Mouse (Mus musculus): Measurements from ENCODE around the gene Prr15. TPM values are rescaled to one million over a fixed set of nuclear protein-coding genes. Genes with fewer than 3 reads are reported as not detected.

Gene Prr15
- polyA plus RNA-seq, 1 experiment, result 166 TPM

DNA sequence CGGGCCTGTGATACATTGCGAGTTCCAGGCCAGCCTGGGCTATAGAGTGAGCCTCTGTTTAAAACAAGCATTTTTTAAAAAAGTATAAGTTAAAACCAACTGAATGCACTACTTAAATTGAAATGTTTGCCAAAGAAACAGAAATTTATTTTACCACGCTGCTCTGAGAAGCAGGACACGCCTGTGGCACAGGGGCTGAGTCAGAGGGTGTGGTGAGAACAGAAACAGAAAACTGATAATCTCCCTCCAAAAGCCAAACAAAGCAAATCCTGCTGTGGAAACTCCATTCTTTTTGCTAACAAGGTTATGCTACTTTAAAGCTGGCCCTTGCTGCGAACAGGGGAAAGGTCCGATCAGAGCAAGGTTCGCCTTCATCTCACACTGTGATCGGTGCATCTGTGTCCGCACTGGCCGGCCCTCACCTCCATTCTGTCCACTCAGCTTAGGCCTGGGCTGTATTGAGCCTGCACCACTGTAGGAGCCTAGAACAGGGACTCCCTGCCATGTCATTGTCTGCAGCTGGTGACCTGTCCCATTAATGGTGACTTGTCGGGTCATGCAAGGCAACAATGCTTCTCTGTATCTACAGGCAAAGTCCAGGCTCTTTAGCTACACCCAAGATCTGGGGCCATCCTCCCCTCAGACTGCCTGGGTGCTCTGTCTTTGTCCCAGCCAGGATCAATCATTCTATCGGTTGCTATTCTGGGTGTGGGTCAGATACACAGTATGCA is 38.9 kb downstream of the Prr15 start:
- Histone ChIP-seq H3K27me3 (ENCODE audit: control insufficient read depth, insufficient read depth, low read length) (no peaks in the 10 kb centered on the region), H3K27ac (ENCODE audit: insufficient read depth, low read depth, low read length) (peak overlapping the region; percentile 93), H3K36me3 (ENCODE audit: control insufficient read depth, insufficient read depth, low read length) (no peaks in the 10 kb centered on the region), H3K4me1 (ENCODE audit: control insufficient read depth, insufficient read depth, insufficient read length, low read length) (peaks cover 30% of the 10 kb centered on the region), H3K4me3 (ENCODE audit: low read depth, low read length) (no peak overlapping the region)
- 47% methylated on average over 12 of the region's 12 CpGs for WGBS
- TF ChIP-seq POLR2A (IDR thresholded peaks at IDR 0.05; ENCODE audit: low read depth, low read length), result no peak; the same call in 1 of the 2 replicates
- no peak for TF ChIP-seq CTCF (IDR thresholded peaks at IDR 0.05; ENCODE audit: extremely low read depth, insufficient read length, insufficient replicate concordance, low read depth, low read length)

DNA sequence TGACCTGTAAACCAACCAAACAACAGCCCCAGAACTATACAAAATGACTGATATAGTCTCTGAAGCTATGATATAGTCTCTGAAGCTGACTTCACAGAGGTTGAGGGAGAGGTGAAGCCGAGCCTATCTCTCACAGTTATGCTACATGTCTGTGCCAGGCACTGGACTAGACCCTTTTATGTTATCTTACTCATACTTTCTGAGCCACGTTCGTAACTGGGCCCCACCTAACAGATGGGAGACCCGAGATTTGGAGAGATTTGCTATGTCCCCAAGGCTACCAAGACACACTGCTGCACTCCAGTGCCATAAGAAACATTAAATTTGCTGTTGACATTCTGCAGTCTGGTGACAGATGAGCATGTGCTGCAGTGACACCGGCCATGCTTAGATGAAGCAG is 41.0 kb downstream of the Prr15 start:
- WGBS, result 83% methylated on average over 5 of the region's 5 CpGs
- Histone ChIP-seq H3K27me3 (ENCODE audit: control insufficient read depth, insufficient read depth, low read length) (no peaks in the 10 kb centered on the region), H3K27ac (ENCODE audit: insufficient read depth, low read depth, low read length) (no peak overlapping the region), H3K4me1 (ENCODE audit: control insufficient read depth, insufficient read depth, insufficient read length, low read length) (peaks cover 30% of the 10 kb centered on the region), H3K36me3 (ENCODE audit: control insufficient read depth, insufficient read depth, low read length) (no peaks in the 10 kb centered on the region), H3K4me3 (ENCODE audit: low read depth, low read length) (no peak overlapping the region)
- TF ChIP-seq POLR2A (IDR thresholded peaks at IDR 0.05; ENCODE audit: low read depth, low read length), result no peak
- no peak for TF ChIP-seq CTCF (IDR thresholded peaks at IDR 0.05; ENCODE audit: extremely low read depth, insufficient read length, insufficient replicate concordance, low read depth, low read length)

DNA sequence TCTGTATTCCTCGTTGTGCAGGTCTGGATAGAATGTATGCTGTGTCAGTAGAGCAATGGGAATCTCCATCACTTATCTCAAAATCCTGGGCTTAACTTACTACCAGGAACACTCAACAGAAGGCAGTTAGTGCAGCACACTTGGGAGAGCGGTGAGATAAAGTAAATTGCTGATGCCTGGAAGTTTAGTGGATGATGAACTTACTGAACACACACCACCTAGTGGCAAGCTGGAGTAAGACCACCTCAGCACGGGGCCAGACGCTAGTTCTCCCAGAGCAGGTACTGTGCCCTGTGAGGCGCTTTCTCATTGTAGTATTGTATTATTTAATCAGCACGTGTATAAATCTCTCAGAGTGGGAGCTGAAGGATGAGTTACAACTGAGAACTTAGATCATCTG is 42.4 kb downstream of the Prr15 start:
- TF ChIP-seq CTCF (IDR thresholded peaks at IDR 0.05; ENCODE audit: extremely low read depth, insufficient read length, insufficient replicate concordance, low read depth, low read length) (peak; percentile 81; the same call in 1 of the 2 replicates), POLR2A (IDR thresholded peaks at IDR 0.05; ENCODE audit: low read depth, low read length) (no peak)
- Histone ChIP-seq H3K36me3 (ENCODE audit: control insufficient read depth, insufficient read depth, low read length) (no peaks in the 10 kb centered on the region), H3K27me3 (ENCODE audit: control insufficient read depth, insufficient read depth, low read length) (no peaks in the 10 kb centered on the region), H3K4me1 (ENCODE audit: control insufficient read depth, insufficient read depth, insufficient read length, low read length) (peaks cover 27% of the 10 kb centered on the region), H3K4me3 (ENCODE audit: low read depth, low read length) (no peak overlapping the region), H3K27ac (ENCODE audit: insufficient read depth, low read depth, low read length) (no peak overlapping the region)
- 3% methylated on average over 6 of the region's 6 CpGs for WGBS

DNA sequence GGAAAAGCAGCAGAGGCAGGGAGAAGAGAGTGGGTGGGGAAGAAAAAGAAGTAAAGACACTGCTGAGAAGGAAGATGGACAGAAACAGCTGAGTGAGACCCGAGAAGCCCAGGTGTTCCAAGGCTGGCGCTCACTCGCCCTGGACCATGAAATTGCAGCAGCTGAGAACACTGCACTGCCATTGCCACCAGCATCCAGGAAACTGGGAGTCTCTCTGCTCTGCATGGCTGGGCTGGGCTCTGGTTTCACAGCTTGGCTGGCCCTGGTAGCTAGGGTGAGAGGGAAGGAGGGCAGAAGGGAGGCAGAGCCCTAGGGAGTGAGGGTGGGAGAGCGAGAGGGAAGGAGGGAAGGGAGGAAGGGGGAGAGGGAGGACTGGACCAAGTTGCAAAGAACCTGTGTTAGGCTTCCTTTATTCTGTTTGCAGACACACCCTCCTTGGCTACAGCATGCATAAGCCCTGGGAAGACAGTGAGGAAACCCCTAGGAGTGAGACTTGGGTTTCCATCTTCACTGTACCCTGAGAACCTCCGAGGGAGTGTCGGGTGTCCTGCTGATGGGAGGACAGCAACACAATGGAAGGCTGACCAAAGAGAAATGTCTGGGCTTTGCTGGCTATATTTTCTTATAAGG is 44.4 kb downstream of the Prr15 start:
- no peak overlapping the region for H3K4me3 ChIP-seq (ENCODE audit: low read depth, low read length)
- H3K27ac ChIP-seq (ENCODE audit: insufficient read depth, low read depth, low read length), result no peak overlapping the region
- TF ChIP-seq POLR2A (IDR thresholded peaks at IDR 0.05; ENCODE audit: low read depth, low read length) (no peak), CTCF (IDR thresholded peaks at IDR 0.05; ENCODE audit: extremely low read depth, insufficient read length, insufficient replicate concordance, low read depth, low read length) (no peak)
- no peaks in the 10 kb centered on the region for H3K27me3 ChIP-seq (ENCODE audit: control insufficient read depth, insufficient read depth, low read length)
- WGBS, result 66% methylated on average over 6 of the region's 6 CpGs
- peaks cover 11% of the 10 kb centered on the region; the same call in 1 of the 2 replicates for H3K4me1 ChIP-seq (ENCODE audit: control insufficient read depth, insufficient read depth, insufficient read length, low read length)
- no peaks in the 10 kb centered on the region for H3K36me3 ChIP-seq (ENCODE audit: control insufficient read depth, insufficient read depth, low read length)

GRCm38 (mm10) chr6:54371874-54372273 is 46.2 kb downstream of the Prr15 start:
- Histone ChIP-seq H3K36me3 (ENCODE audit: control insufficient read depth, insufficient read depth, low read length) (no peaks in the 10 kb centered on the region), H3K27me3 (ENCODE audit: control insufficient read depth, insufficient read depth, low read length) (no peaks in the 10 kb centered on the region), H3K4me3 (ENCODE audit: low read depth, low read length) (no peak overlapping the region), H3K4me1 (ENCODE audit: control insufficient read depth, insufficient read depth, insufficient read length, low read length) (peaks cover 4% of the 10 kb centered on the region; the same call in 1 of the 2 replicates), H3K27ac (ENCODE audit: insufficient read depth, low read depth, low read length) (no peak overlapping the region)
- TF ChIP-seq CTCF (IDR thresholded peaks at IDR 0.05; ENCODE audit: extremely low read depth, insufficient read length, insufficient replicate concordance, low read depth, low read length), result no peak
- WGBS, result 87% methylated on average over 3 of the region's 3 CpGs

GRCm38 (mm10) chr6:54379356-54379755 is 53.7 kb downstream of the Prr15 start:
- Histone ChIP-seq H3K4me3 (ENCODE audit: low read depth, low read length) (no peak overlapping the region), H3K27ac (ENCODE audit: insufficient read depth, low read depth, low read length) (no peak overlapping the region), H3K4me1 (ENCODE audit: control insufficient read depth, insufficient read depth, insufficient read length, low read length) (peaks cover 1% of the 10 kb centered on the region; the same call in 1 of the 2 replicates), H3K36me3 (ENCODE audit: control insufficient read depth, insufficient read depth, low read length) (no peaks in the 10 kb centered on the region), H3K27me3 (ENCODE audit: control insufficient read depth, insufficient read depth, low read length) (no peaks in the 10 kb centered on the region)
- TF ChIP-seq POLR2A (IDR thresholded peaks at IDR 0.05; ENCODE audit: low read depth, low read length), result no peak
- no peak for TF ChIP-seq CTCF (IDR thresholded peaks at IDR 0.05; ENCODE audit: extremely low read depth, insufficient read length, insufficient replicate concordance, low read depth, low read length)
- WGBS, result 63% methylated on average over 2 of the region's 2 CpGs

Other genes with a start within 250 kb of the Prr15 start
- gene Wipf3, start 103.8 kb downstream of the Prr15 start, polyA plus RNA-seq (2012; rRNA removed), result 4.2 and 8.8 TPM in 2 replicates
- 0.48 and 0.53 TPM in 2 replicates for gene Scrn1, start 240.7 kb downstream of the Prr15 start, polyA plus RNA-seq (2012; rRNA removed)